Mouse (Mus musculus) monocyte, adult 59 days (primary cell): ENCODE measurements around the gene Fat3. TPM values are rescaled to one million over a fixed set of nuclear protein-coding genes. Genes with fewer than 3 reads are reported as not detected.

Experiments
- total RNA-seq, 2 experiments: library from RNA; stranded (reverse); gene quantifications; one replicate each; pipeline ENCODE4 v1.2.4; 2023

The Fat3 gene
- total RNA-seq = under 1 TPM in 1 of 2 experiments, not detected in 1; 0.09 TPM

GRCm38 (mm10) chr9:16501186-16501711 is at the start of gene Fat3:
TSS of gene Fat3 (minus strand) at chr9:16501285.

GRCm38 (mm10) chr9:15874506-15875160 is 626.5 kb downstream of the Fat3 start, which contains the start of gene Mtnr1b:
TSS of gene Mtnr1b (minus strand) at chr9:15874556.

